Mouse (Mus musculus) testis, adult 2 months (tissue): ENCODE measurements around the gene Eepd1. TPM values are rescaled to one million over a fixed set of nuclear protein-coding genes. Genes with fewer than 3 reads are reported as not detected.

Experiments
- H3K27ac ChIP-seq: fragments of 200-500 bp; 2 replicates; pipeline ENCODE4 v1.5.1; 2012; ENCODE audit warnings: low read depth, low read length; ENCODE audit not compliant: control insufficient read depth, insufficient read depth
- H3K27me3 ChIP-seq: fragments of 200-500 bp; 2 replicates; pipeline ENCODE4 v1.6.1; 2012; ENCODE audit warnings: mild to moderate bottlenecking, low read length, moderate library complexity; ENCODE audit not compliant: control insufficient read depth, insufficient read depth
- H3K36me3 ChIP-seq: fragments of 200-500 bp; 2 replicates; pipeline ENCODE4 v1.6.1; 2012; ENCODE audit warnings: mild to moderate bottlenecking, low read length; ENCODE audit not compliant: control insufficient read depth, insufficient read depth
- H3K4me1 ChIP-seq: fragments of 200-500 bp; 2 replicates; pipeline ENCODE4 v1.6.1; 2012; ENCODE audit warnings: low read length; ENCODE audit not compliant: control insufficient read depth, insufficient read depth
- H3K4me3 ChIP-seq: fragments of 200-500 bp; 2 replicates; pipeline ENCODE4 v1.5.1; 2012; ENCODE audit warnings: low read depth, mild to moderate bottlenecking, low read length, moderate library complexity, mixed read lengths; ENCODE audit not compliant: control insufficient read depth
- CTCF ChIP-seq: fragments of 200-500 bp; IDR thresholded peaks from 2 replicates; pipeline ENCODE4 v1.5.1; 2012; ENCODE audit warnings: low read depth, mild to moderate bottlenecking, inconsistent platforms, low read length, moderate library complexity; ENCODE audit not compliant: control insufficient read depth, insufficient read depth, insufficient replicate concordance
- POLR2A ChIP-seq: fragments of 200-500 bp; IDR thresholded peaks from 2 replicates; pipeline ENCODE4 v1.6.1; 2012; ENCODE audit warnings: low read depth, mild to moderate bottlenecking, inconsistent platforms, low read length, moderate library complexity; ENCODE audit not compliant: control insufficient read depth
- polyA plus RNA-seq: library from polyadenylated mRNA; depleted of rRNA; stranded (reverse); fragments of >200 nt; gene quantifications from 2 replicates; pipeline ENCODE4 v1.2.3, GENCODE M21; 2012

The Eepd1 gene
- polyA plus RNA-seq, 1 experiment: 3.4 TPM

DNA sequence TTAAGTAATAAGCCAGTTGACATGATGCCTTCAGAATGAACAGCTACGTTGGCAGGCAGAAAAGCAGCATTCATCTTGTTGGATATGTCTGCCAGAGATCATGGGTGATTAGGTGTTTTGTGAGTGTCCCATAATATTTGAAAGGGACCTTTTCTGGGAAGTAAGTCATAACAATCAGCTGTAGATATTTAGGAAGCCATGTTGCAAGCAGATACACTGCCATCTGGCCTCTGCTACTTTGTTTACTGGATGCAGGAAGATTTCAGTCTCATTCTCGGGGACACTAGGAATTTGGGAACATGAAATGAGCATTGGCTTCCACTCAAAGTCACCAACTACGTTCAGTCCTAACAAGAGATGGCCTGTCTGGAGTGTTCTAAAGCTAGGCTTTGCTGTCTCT is 54.1 kb downstream of the Eepd1 start:
- no peaks in the 10 kb centered on the region for H3K36me3 ChIP-seq
- no peaks in the 10 kb centered on the region for H3K27me3 ChIP-seq
- H3K4me3 ChIP-seq: no peak overlapping the region
- no peaks in the 10 kb centered on the region for H3K4me1 ChIP-seq
- no peak overlapping the region for H3K27ac ChIP-seq
- TF ChIP-seq CTCF (no peak), POLR2A (no peak)

- Histone ChIP-seq H3K27me3 (no peaks in the 10 kb centered on the region), H3K27ac (no peak overlapping the region), H3K4me3 (no peak overlapping the region), H3K4me1 (no peaks in the 10 kb centered on the region), H3K36me3 (no peaks in the 10 kb centered on the region)
- no peak for TF ChIP-seq POLR2A
Measured at GRCm38 (mm10) chr9:25539461-25539860, 58.1 kb downstream of the Eepd1 start.

DNA sequence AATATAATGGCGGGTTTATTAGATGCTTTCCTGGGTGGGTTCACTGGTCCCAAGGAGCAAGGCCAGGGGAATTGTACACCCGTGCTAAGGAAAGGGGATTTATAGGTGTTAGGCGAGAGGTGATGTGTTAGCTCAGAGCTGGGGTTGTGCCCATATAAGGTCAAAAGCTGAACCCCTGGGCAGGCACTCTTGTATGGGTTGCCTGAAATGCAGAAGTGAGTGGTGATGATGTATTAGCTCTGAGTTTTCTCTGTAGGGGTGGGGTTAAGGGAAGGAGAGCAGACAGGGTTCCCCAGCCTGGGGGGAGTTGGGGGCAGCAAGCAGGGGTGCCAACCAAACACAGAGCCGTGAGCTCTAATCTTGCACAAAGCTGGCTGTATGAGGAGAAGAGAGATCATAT is 60.0 kb downstream of the Eepd1 start:
- TF ChIP-seq POLR2A (no peak), CTCF (no peak)
- Histone ChIP-seq H3K4me3 (no peak overlapping the region), H3K36me3 (no peaks in the 10 kb centered on the region), H3K27ac (no peak overlapping the region), H3K4me1 (no peaks in the 10 kb centered on the region), H3K27me3 (no peaks in the 10 kb centered on the region)

GRCm38 (mm10) chr9:25545212-25545611 is 63.9 kb downstream of the Eepd1 start:
- Histone ChIP-seq H3K27me3 (no peaks in the 10 kb centered on the region), H3K36me3 (no peaks in the 10 kb centered on the region), H3K4me1 (no peaks in the 10 kb centered on the region), H3K27ac (no peak overlapping the region), H3K4me3 (no peak overlapping the region)
- TF ChIP-seq CTCF (no peak), POLR2A (no peak)

GRCm38 (mm10) chr9:25549130-25550060 is 68.0 kb downstream of the Eepd1 start:
- Histone ChIP-seq H3K4me1 (no peaks in the 10 kb centered on the region), H3K27me3 (no peaks in the 10 kb centered on the region), H3K36me3 (no peaks in the 10 kb centered on the region), H3K4me3 (no peak overlapping the region), H3K27ac (no peak overlapping the region)
- TF ChIP-seq POLR2A: no peak
- TF ChIP-seq CTCF: no peak

- Histone ChIP-seq H3K27ac (no peak overlapping the region), H3K4me1 (no peaks in the 10 kb centered on the region), H3K4me3 (no peak overlapping the region), H3K36me3 (no peaks in the 10 kb centered on the region), H3K27me3 (no peaks in the 10 kb centered on the region)
- no peak for TF ChIP-seq CTCF
- TF ChIP-seq POLR2A: no peak
Measured at GRCm38 (mm10) chr9:25550196-25550595, 68.8 kb downstream of the Eepd1 start.

- H3K4me3 ChIP-seq: no peak overlapping the region
- H3K36me3 ChIP-seq: no peaks in the 10 kb centered on the region
- H3K27me3 ChIP-seq: no peaks in the 10 kb centered on the region
- no peak for TF ChIP-seq POLR2A
- TF ChIP-seq CTCF: no peak
- no peaks in the 10 kb centered on the region for H3K4me1 ChIP-seq
- no peak overlapping the region for H3K27ac ChIP-seq
Measured at GRCm38 (mm10) chr9:25552532-25552931, 71.2 kb downstream of the Eepd1 start.

DNA sequence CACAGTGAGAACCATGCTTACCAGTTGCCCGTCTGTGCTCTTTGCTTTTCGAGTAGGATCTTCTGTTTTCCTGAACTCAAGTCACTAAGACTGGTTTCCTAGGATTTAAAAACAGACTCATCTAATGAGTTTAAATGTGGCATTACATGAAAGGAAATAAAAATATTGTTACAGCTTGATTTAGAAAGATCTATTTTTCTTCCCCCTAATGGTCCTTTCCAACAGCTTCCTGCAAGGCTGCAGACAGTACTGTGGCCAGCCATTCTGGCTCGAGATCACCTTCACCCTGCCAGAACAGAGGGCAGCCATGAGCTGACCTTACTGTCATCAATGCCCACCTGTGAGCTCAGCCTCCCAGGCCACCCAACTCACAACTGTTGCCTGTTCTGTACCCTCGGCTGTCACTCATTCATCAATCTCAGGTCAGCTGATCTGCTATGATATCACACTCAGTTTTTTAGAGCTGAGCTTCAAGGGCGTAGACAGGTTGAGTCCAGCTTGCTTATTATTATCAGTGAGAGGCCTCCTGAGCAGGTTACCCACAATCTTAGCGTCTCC is 73.0 kb downstream of the Eepd1 start:
- H3K27me3 ChIP-seq: no peaks in the 10 kb centered on the region
- H3K36me3 ChIP-seq: no peaks in the 10 kb centered on the region
- H3K4me3 ChIP-seq: no peak overlapping the region
- no peaks in the 10 kb centered on the region for H3K4me1 ChIP-seq
- TF ChIP-seq POLR2A: no peak
- no peak for TF ChIP-seq CTCF
- H3K27ac ChIP-seq: no peak overlapping the region
